Mouse (Mus musculus) MEL (cell line): ENCODE measurements around the gene Tpra1.

Source experiments
- CHD2 ChIP-seq: IDR thresholded peaks from 2 replicates; pipeline ENCODE4 v1.6.1; 2011; ENCODE audit warnings: low read length, improper control_type of control experiment
- POLR2A ChIP-seq, 2 experiments: IDR thresholded peaks; 2 replicates each; pipeline ENCODE4 v1.6.1; 2011 to 2012; ENCODE audit warnings: low read length in 2 of 2, mild to moderate bottlenecking in 2 of 2, control low read depth in 1 of 2, improper control_type of control experiment in 1 of 2, low read depth in 1 of 2, moderate library complexity in 1 of 2; ENCODE audit not compliant: control insufficient read depth in 1 of 2, insufficient read depth in 1 of 2, poor library complexity in 1 of 2
- TCF12 ChIP-seq: IDR thresholded peaks from 2 replicates; pipeline ENCODE4 v1.6.1; 2014; ENCODE audit warnings: low read depth, mild to moderate bottlenecking, inconsistent platforms, low read length, improper control_type of control experiment, moderate library complexity

DNA sequence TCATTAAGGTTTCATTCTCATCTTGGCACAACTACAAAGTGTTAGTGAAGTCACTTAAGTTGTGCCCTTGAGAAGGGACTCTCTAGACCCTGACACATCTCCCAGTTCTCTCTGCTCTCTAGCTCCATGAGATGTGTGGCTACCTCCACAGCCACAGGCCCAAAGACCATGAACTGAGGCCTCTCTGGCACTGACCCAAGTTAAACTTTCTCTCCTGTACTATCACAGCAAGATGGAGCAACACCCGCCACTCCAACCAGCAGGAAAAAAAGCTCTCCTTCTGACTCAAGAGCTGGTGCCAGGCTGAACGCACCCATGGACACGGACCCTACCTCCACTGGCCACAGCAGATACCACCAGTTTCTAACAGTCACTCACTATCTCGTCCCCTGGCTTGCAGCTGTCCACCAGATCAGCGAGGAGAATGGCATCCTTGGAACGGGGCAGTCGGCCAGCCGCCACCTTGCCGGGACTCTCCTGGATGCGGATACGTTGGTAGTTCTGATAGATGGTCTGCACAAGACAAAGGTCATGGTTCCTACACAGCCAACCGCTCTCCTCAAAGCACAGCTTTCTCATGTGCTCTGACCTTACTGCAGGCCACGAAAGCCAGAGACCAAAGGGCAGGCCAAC is 12.5 kb upstream of the Tpra1 start:
- TF ChIP-seq CHD2 (no peak), TCF12 (no peak), POLR2A (IDR thresholded peaks at IDR 0.05; ENCODE audit: control insufficient read depth in 1 of 2, insufficient read depth in 1 of 2, low read depth in 1 of 2, low read length in 2 of 2, poor library complexity in 1 of 2) (no peak)
